Mouse (Mus musculus): ENCODE results near the gene Sytl2.

DNA sequence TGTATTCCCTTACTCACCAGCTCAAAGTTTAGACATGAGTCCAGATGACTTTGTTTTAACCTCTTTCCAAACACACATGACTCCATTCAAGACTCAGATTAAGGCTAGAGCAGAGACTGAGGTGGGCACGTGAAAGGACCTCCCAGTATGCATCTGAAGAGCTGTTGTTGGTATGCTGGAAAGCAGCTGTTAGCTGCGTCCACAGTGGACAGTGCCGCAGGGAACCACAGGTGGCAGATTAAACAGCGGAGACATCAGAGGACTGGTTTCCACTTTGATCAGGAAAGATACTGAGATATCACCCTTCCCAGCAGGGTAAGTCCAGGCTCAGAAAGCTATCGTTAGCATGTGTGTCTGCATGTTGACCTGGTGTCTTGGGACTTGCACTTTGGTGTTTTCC lies 18.1 kb downstream of the Sytl2 start:
- TF ChIP-seq CTCF (IDR thresholded peaks at IDR 0.05; ENCODE audit: borderline replicate concordance, extremely low read depth, insufficient read depth, insufficient read length) (no peak), POLR2A (IDR thresholded peaks at IDR 0.05; ENCODE audit: borderline replicate concordance, extremely low read depth, insufficient read depth, insufficient read length, poor library complexity, severe bottlenecking) (no peak)
